9 mouse cellular contexts compared by ENCODE assay signal in the genomic region with DNA sequence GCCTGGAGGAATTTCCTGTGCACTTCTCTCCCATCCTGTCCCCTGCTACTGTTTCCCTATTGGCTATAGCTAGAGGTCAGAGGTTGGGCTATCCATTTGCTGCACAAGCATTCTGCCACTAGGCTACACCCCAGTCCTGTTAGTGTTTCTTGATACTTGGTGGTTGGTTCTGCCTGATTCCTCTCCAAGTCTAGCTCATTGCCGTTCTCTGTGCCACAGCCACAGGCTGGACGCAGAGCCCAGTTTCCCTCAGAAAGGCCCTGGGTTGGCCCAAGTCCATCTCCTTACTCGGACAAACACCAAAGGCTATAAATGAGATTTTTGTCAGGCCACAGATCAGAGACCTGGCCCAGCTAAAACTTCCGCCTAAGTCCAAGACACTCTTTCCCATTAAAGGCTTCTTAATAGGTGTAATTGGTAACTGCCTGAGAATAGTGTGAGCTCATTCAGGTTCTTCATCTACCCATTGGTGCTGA.
A peak's percentile ranks its signal among the peaks of the same experiment; 100 is the strongest.
DNase-seq lines count a peak whose midpoint lies in the region; TF ChIP-seq lines count a peak whose summit lies in the region.
"Had no signal": no experiment of that assay in that cellular context is flagged by ENCODE, and none has a peak within 500 bp of the region (broad histone marks: within the 10 kb centered on the region; RNA-seq: fewer than 3 reads in every experiment).

No protein-coding gene starts in this region.

- intact Hi-C loops in heart, adult 2 months (cut with DNase I), result no loop called here

- H3K27me3 ChIP-seq in heart, adult 2 months (ENCODE audit: control insufficient read depth, insufficient read depth, low read length), result no peaks in the 10 kb centered on the region

- no peaks in the 10 kb centered on the region for H3K36me3 ChIP-seq in heart, adult 2 months (ENCODE audit: control insufficient read depth, insufficient read depth, low read length)

- DNase-seq in gastrocnemius, postnatal 10 days, result peak; percentile 24
- no peak for DNase-seq in gastrocnemius, adult 18-20 months (ENCODE audit: low spot score)
- DNase-seq in right cerebral cortex, adult 18-20 months, result peak; percentile 62
- no peak for DNase-seq in right cerebral cortex, postnatal 25 days
- peak; percentile 22 to 67 for DNase-seq in layer of hippocampus, adult 18-20 months (ENCODE audit: low spot score in 2 of 2)
- DNase-seq in urinary bladder, postnatal 14 days (ENCODE audit: low spot score), result no peak
- DNase-seq in urinary bladder, postnatal 4 days (ENCODE audit: low spot score in 2 of 2), result no peak
- no peak for DNase-seq in heart, adult 2 months

- H3K9ac ChIP-seq in heart, adult 2 months (ENCODE audit: low read depth, low read length), result no peak overlapping the region

- no peak for TF ChIP-seq POLR2A in heart, adult 2 months (IDR thresholded peaks at IDR 0.05; ENCODE audit: insufficient read depth, low read depth, low read length)

- TF ChIP-seq EP300 in heart, adult 2 months (IDR thresholded peaks at IDR 0.05; ENCODE audit: insufficient read depth, low read depth, low read length), result no peak

- no peak for TF ChIP-seq CTCF in heart, adult 2 months (IDR thresholded peaks at IDR 0.05)

- no peaks in the 10 kb centered on the region for H3K4me1 ChIP-seq in heart, adult 2 months (ENCODE audit: control insufficient read depth, insufficient read depth, low read length)

- H3K79me2 ChIP-seq in heart, adult 2 months (replicated peaks; ENCODE audit: control insufficient read depth, insufficient read depth, low read length), result no peaks in the 10 kb centered on the region

- 76% methylated on average over 4 of the region's 4 CpGs for WGBS in heart, adult 2 months

- no peak overlapping the region for H3K4me3 ChIP-seq in heart, adult 2 months

- no peak overlapping the region for H3K27ac ChIP-seq in heart, adult 2 months
- H3K27ac ChIP-seq: macrophage had no signal

Comparison
In these comparisons a context has a peak if more than half of its experiments do, and no peak if none do; other contexts are left out.
1. DNase-seq: peak in gastrocnemius, postnatal 10 days (single experiment), right cerebral cortex, adult 18-20 months (single experiment) and layer of hippocampus, adult 18-20 months (2 of 2); none in gastrocnemius, adult 18-20 months (single experiment), right cerebral cortex, postnatal 25 days (single experiment), urinary bladder, postnatal 14 days (single experiment), urinary bladder, postnatal 4 days (0 of 2) and heart, adult 2 months (0 of 2).